Mouse (Mus musculus) kidney, adult 8-10 months (tissue): ENCODE results near the gene Il22ra1.

ENCODE experiments used
- DNase-seq, 2 experiments: peaks; one replicate each; pipeline ENCODE4 v3.0.0; 2022

Gene Il22ra1

GRCm38 (mm10) chr4:135736903-135737302 lies 8.9 kb downstream of the Il22ra1 start:
- DNase-seq, result no peak

DNA sequence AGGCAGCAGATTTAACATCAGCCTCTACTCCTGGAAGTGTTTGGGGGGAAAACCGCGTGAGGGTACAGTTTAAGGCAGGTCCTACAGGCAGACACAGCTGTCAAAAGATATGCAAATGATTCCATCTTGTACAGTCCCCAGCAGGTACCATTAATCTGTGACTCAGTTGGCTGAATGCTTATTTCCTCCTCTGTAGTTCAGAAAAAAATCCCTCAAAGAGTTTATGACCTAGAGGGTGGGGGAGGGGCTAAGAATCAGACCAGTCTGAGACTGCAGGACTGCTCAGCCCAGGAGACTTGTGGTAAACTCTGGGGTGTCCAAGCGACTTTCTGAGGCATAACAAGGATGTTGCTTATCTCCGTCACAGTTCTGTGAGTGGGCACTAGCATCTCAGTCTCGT lies 10.3 kb downstream of the Il22ra1 start:
- no peak for DNase-seq

GRCm38 (mm10) chr4:135739148-135739547 lies 11.2 kb downstream of the Il22ra1 start:
- DNase-seq, result no peak

DNA sequence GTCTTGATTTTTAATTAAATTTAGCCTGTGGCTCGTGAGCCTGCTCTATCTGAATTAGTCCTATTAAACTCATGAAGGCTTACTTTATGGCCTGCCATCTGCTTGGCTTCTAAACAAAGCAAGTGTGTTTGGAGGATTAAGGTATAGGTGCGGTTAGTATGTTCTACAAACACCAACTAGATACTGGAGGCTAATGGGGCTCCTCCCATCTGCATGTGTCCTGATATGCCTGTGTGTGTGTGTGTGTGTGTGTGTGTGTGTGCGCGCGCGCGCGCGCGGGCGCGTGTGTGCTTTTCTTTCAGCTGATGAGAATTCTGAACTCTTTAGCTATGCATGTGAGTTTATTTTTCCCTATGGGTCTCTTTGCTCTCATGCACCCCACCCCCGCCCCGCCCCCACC lies 11.7 kb downstream of the Il22ra1 start:
- no peak for DNase-seq

DNA sequence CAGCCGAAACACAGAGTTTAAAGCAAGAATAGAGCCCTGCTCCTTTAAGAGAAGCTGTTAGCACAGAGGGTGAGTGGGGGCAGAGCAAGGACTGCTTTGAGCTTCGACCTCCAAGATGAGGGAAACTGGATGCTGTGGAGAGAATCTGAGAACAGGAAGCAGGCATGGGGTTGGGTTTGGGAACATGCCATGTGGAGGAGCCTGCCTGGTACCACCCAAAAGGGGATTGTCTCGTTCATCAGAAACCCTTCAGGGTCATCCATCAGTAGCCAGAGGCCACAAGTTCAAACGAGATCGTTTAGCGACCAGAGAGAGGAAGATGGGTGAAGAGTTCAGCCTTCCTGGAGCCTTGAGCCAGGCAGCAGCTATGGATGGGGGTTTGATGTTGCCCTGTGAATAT lies 15.5 kb downstream of the Il22ra1 start:
- no peak for DNase-seq

DNA sequence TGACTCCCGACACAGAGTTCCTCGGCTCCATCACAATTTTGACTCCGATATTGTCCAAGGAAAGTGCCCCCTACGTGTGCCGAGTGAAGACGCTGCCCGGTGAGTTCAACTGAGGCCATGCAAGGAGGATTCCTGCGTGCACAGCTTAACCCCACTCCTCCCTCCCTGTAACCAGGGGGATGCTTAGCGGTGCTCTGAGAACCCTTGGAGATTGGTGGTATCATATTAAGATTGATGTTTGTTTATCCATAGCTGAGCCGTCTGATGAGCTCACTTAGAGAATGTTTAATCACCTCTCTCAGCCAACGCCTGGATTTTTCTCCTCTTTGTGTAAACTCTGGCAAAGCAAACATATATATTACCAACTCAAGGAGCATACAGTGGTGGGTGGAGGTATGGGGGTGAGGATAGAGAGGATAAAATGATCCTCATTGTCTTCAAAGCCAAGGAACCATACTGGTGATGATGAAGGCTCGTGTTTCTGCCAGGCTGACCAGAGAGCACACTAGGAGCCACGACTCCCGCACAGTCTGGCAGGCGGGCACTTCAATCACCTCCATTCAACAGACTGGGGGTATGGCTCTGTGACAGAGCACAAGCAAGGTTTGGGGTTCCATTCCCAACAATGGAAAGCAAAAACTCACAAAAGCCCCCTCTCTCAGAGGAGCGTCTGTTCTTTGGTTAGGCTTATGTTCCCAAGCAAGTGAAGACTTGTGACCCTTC lies 16.9 kb downstream of the Il22ra1 start:
- no peak for DNase-seq

DNA sequence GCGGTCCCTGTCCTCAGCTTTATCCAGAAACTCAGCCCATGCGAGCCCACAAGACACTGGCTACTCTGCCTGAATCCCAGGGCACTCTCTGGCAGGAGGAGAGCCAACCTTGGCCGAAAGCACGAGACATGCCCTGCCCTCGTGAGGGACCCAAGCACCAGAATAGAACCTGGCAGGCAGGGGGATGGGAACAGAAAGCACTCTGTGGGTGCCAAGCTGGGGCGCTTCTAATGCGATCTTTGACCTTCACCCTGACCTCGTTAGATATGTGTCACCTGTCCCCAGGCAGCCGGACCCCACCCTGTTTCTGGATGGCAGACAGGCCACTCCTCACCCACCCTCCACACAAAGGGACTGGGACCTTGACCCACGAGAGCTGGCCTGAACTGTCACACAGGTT lies 17.6 kb downstream of the Il22ra1 start:
- no peak for DNase-seq

DNA sequence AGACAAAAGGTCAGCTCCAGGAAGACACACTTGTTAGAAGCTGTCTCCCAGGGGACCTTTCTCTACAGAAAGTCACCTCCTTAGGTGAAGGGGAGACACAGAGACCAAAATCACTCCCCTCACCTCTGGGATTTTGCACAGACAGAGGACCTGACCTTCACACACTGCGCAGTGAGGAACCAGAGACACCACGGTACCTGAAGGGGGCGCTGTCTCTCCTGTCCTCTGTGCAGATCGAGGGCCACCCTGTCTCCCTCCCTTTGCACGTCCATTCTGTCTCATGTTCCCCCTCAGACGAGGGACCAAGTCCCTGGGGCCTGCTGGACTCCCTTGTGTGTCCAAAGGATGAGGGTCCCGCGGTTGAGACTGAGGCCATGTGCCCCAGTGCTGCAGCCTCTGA lies 22.9 kb downstream of the Il22ra1 start:
- no peak for DNase-seq

- no peak for DNase-seq
These were observed 24.3 kb downstream of the Il22ra1 start for GRCm38 (mm10) chr4:135752106-135752778.

DNA sequence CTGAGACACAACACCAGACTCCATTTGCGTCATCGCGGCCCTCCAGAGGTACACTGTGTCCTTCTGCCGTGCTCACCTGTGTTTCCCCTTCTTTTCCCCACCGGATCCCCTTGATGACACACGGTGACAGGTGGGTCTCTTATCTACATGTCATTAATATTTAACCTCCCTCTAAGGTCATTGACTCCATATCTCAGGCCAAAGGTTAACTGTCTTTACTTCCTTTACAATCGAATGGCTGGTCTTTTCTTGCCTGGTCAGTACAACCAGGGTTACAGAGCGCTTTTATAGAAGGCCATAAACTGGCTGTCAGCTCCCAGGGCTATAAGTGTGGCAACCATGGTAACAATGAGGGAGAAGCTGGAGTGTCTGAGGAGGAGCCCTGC lies 24.8 kb downstream of the Il22ra1 start:
- no peak for DNase-seq

GRCm38 (mm10) chr4:135758331-135758730 lies 30.4 kb downstream of the Il22ra1 start:
- no peak for DNase-seq

DNA sequence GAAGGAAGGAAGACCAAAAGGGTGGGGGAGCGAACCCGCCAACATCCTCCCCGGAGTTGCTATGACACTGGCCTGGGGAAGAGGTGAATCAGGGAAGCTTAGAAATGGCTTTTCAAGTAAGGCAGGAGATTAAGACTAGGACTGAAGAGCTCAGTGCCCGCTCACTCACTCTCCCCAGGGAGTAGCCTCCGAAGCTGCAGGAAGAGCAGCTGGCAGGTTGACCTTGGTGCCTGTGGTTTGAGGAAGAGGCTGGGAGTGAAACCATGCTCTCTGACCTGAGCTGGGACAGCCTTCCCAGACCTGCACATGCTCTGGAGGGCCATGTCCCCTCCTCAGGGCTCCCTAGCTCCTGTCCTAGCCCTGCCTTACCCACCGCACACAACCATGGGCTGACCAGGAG lies 30.9 kb downstream of the Il22ra1 start:
- DNase-seq, result no peak

GRCm38 (mm10) chr4:135759356-135759976 lies 31.5 kb downstream of the Il22ra1 start, which contains the start of gene Myom3:
Myom3 (plus strand) TSS chr4:135759715.
- DNase-seq, result no peak

DNA sequence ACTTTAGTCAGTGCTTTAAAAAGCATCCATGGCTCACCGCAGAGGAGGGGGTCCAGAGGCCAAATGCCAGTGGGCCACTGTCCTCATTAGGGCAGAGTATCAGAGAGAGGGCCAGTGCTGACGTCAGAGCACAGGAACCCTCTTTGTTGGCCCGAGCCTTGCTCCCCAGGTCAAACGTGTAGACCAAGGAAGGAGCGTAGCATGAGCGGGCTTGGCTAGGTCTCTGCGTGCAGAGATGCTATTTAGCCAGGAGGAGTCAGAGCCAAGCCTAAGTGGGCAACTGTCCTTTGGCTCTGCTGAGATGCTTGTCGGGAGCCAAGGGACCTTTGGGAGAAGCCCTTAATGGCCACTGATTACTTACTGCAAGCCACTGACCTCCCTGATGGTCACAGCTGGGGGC lies 33.1 kb downstream of the Il22ra1 start:
- DNase-seq, result peak in 1 of 2 experiments; percentile 22

- peak; percentile 55 to 60 for DNase-seq
These were observed 33.6 kb downstream of the Il22ra1 start for GRCm38 (mm10) chr4:135761569-135761968.

GRCm38 (mm10) chr4:135762251-135762906 lies 34.4 kb downstream of the Il22ra1 start:
- peak; percentile 69 to 85 for DNase-seq

- no peak for DNase-seq
These were observed 36.7 kb downstream of the Il22ra1 start for GRCm38 (mm10) chr4:135764700-135765099.

GRCm38 (mm10) chr4:135765707-135766106 lies 37.7 kb downstream of the Il22ra1 start:
- no peak for DNase-seq

DNA sequence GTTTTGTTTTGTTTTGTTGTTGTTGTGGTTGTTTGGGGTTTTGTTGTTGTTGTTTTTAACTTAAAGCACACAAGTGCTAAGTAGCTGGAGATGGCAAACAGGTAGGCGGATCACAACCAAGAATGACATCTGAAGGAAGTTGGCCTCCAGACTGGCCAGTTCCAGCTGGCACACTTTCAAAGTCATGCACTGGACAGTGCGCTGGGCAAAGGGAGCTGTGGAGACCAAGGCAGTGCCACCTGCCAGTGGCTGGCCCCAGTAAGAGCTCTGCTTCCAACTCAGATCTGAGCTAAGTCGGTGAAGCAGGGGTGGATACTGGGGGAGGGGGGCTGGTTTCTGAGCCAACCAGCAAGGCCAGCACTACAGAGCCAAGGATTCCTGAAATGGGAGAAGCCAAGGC lies 39.0 kb downstream of the Il22ra1 start:
- peak; percentile 46 to 56 for DNase-seq

GRCm38 (mm10) chr4:135768572-135769526 lies 40.9 kb downstream of the Il22ra1 start:
- peak in 1 of 2 experiments; percentile 53 for DNase-seq

GRCm38 (mm10) chr4:135770611-135771305 lies 42.8 kb downstream of the Il22ra1 start:
- DNase-seq, result no peak

DNA sequence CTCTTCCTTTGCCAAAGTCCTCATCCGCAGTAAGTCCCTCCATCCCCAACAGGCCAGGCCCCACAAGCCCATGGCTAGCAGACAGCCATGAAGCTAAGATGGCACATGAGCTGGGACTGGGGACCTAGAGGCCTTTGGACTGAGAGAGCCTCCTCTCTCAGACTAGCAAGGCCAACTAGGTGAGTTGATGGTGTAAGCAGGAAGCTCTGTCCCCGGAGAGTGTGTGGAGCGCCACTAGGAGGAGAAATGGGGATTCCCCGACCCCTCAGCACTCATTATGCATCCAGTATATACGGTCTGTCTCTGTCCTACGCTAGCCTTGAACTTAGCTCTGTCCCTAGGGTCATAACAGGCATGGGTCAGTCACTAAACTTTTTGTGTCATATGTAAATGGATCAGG lies 43.6 kb downstream of the Il22ra1 start:
- no peak for DNase-seq
